Mouse (Mus musculus) lung, postnatal 10 days (tissue): Measurements from ENCODE around the gene Ybx1.

Experiments used
- DNase-seq: peaks from one replicate; pipeline ENCODE4 v3.0.0; 2021

Gene Ybx1

GRCm38 (mm10) chr4:119232410-119233255, 61.8 kb downstream of the Ybx1 start, which contains the start of the genes AU022252 and P3h1:
TSS of gene AU022252 (minus strand) at chr4:119232712.
TSS of gene P3h1 (plus strand) at chr4:119232915.
- DNase-seq = peak; percentile 100
